Mouse (Mus musculus): ENCODE results near the gene Bco1. TPM values are rescaled to one million over a fixed set of nuclear protein-coding genes. Genes with fewer than 3 reads are reported as not detected.
A peak's percentile ranks its signal among the peaks of the same experiment; 100 is the strongest.

Bco1 gene
- polyA plus RNA-seq, 1 experiment from 2014 or later, result 2.8 TPM

DNA sequence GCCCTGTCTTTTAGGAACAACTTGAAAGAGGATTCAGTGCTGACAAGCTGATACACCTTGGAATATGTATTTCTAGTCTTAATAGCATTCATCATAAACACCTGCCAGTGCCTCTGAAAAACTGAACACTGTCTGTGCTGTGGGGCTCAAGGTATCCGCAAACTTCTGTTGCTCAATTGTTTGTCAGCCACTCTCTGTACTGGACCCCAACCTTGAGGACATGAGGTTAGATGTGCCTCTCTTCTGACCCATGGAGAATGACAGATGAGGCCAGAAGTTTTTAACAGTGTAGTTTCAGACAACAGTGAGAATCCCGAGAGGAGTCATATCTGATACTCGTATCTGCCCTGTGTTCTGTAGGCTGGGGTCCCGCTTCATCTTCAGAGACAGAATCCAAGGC lies 69.9 kb downstream of the Bco1 start:
- no peak for DNase-seq (ENCODE audit: low spot score)
- no peaks in the 10 kb centered on the region for H3K27me3 ChIP-seq (ENCODE audit: insufficient read depth, poor library complexity, severe bottlenecking)
- H3K4me1 ChIP-seq, result peaks cover 29% of the 10 kb centered on the region
- no peak overlapping the region for H3K27ac ChIP-seq
- WGBS, result 89% methylated on average over 4 of the region's 4 CpGs
- no peak overlapping the region for H3K4me3 ChIP-seq
- H3K9me3 ChIP-seq, result no peaks in the 10 kb centered on the region
- H3K36me3 ChIP-seq, result no peaks in the 10 kb centered on the region

DNA sequence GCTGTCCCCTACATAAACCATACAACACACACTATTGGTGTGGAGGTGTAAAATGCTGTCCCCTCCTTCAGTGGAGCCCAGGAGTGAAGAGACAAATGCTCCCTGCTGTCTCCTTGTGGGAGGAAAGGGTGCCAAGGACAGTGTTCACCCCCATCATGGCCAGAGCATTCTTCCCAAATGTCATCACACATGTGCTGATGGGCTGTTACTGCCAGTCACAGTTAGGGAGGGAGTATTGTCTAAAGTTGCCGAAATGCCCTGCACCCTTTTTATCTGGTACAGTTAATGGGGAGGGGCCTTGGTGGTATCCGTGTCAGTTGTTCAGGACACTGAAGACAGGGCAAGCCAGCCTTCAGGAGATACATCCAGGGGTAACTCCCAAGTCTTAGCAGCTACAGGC lies 70.9 kb downstream of the Bco1 start:
- H3K27ac ChIP-seq, result no peak overlapping the region
- no peaks in the 10 kb centered on the region for H3K27me3 ChIP-seq (ENCODE audit: insufficient read depth, poor library complexity, severe bottlenecking)
- H3K4me3 ChIP-seq, result no peak overlapping the region
- no peak for DNase-seq (ENCODE audit: low spot score)
- 74% methylated on average over 2 of the region's 2 CpGs for WGBS
- no peaks in the 10 kb centered on the region for H3K9me3 ChIP-seq
- H3K36me3 ChIP-seq, result no peaks in the 10 kb centered on the region
- peaks cover 29% of the 10 kb centered on the region for H3K4me1 ChIP-seq

DNA sequence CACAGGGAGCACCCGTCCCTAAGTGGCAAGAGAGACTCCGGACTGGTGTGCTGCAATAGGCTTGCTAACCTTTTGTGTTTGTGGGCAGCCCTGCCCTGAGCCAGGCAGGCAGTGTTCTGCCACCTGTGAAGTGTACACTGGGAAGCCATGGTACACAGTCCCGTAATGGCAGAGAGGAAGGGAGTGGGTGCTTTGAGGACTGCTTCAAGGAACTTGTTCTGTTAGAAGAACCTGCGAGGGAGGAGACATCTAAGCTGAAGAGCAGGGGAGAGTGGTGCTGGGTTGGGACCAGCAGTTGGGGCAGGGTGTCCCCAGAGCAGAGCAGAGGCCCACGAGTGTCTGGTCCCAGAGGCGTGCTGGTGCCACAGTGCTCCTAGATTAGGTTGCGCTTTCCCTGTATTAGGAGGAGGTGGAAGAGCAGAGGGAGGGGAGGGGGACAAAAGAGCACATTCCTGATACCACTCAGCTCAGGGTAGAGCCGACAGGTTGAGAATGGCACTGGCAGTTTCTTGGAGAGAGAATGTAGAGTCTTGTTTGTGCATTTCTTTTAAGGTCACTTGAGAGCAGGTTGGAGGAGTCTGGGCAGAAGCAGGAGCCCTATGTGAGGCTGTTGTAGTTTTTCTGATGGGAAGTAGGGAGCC lies 71.7 kb downstream of the Bco1 start:
- no peaks in the 10 kb centered on the region for H3K27me3 ChIP-seq (ENCODE audit: insufficient read depth, poor library complexity, severe bottlenecking)
- H3K4me3 ChIP-seq, result no peak overlapping the region
- H3K9me3 ChIP-seq, result no peaks in the 10 kb centered on the region
- peak overlapping the region; percentile 42; the same call in 1 of the 2 replicates for H3K27ac ChIP-seq
- peaks cover 29% of the 10 kb centered on the region for H3K4me1 ChIP-seq
- WGBS, result 67% methylated on average over 8 of the region's 8 CpGs
- no peak for DNase-seq (ENCODE audit: low spot score)
- no peaks in the 10 kb centered on the region for H3K36me3 ChIP-seq

DNA sequence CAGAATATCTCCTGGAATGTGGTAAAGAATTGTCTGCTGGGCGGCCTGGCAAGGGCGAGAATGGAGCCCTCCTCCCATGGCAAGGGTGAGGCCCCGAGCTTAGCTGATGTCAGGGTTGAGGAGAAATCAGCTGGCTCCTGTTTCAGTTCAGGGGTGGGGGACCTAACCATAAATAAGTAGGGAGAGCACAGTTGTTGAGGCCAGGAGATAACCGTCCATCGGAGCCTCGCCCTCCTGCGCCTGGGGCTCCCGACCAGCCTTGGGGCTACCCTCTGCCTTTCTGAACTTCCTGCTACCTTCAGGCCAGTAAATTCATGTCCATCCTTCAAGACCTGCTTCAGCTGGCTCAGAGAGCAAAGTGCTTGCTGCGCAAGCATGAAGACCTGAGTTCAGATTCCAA lies 72.7 kb downstream of the Bco1 start:
- H3K36me3 ChIP-seq, result no peaks in the 10 kb centered on the region
- H3K4me1 ChIP-seq, result peaks cover 32% of the 10 kb centered on the region
- H3K4me3 ChIP-seq, result no peak overlapping the region
- no peaks in the 10 kb centered on the region for H3K27me3 ChIP-seq (ENCODE audit: insufficient read depth, poor library complexity, severe bottlenecking)
- DNase-seq (ENCODE audit: low spot score), result no peak
- H3K27ac ChIP-seq, result no peak overlapping the region
- H3K9me3 ChIP-seq, result no peaks in the 10 kb centered on the region
- WGBS, result 81% methylated on average over 9 of the region's 9 CpGs

DNA sequence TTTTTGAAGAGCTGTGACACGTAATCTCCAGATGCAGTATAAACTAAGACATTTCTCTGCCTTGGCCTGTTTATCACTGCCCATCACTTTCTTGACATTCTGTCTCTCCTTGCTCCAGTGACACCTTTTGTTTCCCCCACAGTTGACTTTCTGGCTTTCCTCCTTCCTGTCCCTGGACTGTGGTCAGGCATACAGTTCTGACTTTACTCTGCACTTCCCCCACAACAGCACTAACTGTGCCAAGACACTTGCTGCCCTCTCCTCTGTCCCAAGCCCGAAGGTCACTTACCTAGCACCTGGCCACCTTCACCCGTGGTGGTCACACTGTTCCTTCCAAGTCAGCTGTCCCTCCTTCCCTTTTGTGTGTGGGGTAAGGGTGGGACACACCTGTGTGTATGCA lies 76.2 kb downstream of the Bco1 start:
- H3K27ac ChIP-seq, result no peak overlapping the region
- 81% methylated on average over 3 of the region's 3 CpGs for WGBS
- peaks cover 9% of the 10 kb centered on the region; the same call in 1 of the 2 replicates for H3K36me3 ChIP-seq
- peaks cover 33% of the 10 kb centered on the region for H3K4me1 ChIP-seq
- no peak overlapping the region for H3K4me3 ChIP-seq
- no peaks in the 10 kb centered on the region for H3K9me3 ChIP-seq
- no peaks in the 10 kb centered on the region for H3K27me3 ChIP-seq (ENCODE audit: insufficient read depth, poor library complexity, severe bottlenecking)
- DNase-seq (ENCODE audit: low spot score), result no peak

DNA sequence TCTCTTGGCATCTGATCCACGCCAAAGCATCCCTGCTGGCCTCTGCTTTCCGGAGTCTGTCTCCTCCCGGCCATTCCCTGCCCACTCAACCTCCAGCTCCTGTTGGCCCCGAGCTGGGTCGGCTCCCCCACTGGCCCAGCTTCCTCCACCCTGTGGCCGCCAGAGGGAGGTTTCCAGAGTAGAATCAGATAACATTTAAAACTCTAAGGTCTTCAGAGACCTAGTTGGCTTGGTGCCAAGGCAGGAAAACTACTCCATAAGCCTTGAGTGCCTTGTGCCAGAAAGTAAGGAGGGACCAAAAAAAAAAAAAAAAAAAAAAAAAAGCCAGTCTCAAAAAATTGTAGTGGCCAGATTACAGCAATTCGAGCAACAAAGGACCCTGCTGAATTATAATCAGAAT lies 77.2 kb downstream of the Bco1 start:
- Histone ChIP-seq H3K27me3 (ENCODE audit: insufficient read depth, poor library complexity, severe bottlenecking) (no peaks in the 10 kb centered on the region), H3K4me1 (peaks cover 24% of the 10 kb centered on the region), H3K9me3 (no peaks in the 10 kb centered on the region), H3K4me3 (no peak overlapping the region), H3K27ac (no peak overlapping the region), H3K36me3 (peaks cover 9% of the 10 kb centered on the region; the same call in 1 of the 2 replicates)
- WGBS, result 37% methylated on average over 7 of the region's 7 CpGs
- peak; percentile 84 for DNase-seq (ENCODE audit: low spot score)

DNA sequence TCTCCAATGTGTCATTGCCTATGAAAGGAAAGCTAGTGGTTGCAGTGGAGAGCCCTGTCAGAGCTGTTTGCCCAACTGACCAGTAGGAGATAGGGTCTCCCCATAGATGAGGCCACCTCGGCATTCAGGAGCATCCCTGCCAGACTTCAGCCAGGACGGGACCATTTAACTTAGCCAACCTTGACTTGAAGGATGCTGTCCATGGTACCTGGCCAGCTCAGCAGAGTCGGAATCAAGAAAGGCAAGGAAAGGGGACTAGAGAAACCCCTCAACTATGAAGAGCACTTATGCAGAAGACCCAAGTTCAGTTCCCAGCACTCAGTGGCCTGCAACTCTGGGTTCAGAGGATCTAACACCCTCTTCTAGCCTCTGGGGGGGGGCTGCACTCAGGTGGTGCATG lies 78.0 kb downstream of the Bco1 start:
- H3K36me3 ChIP-seq, result peaks cover 9% of the 10 kb centered on the region; the same call in 1 of the 2 replicates
- H3K4me1 ChIP-seq, result peaks cover 16% of the 10 kb centered on the region; the same call in 1 of the 2 replicates
- DNase-seq (ENCODE audit: low spot score), result no peak
- 63% methylated on average over 3 of the region's 3 CpGs for WGBS
- no peak overlapping the region for H3K27ac ChIP-seq
- H3K4me3 ChIP-seq, result no peak overlapping the region
- H3K9me3 ChIP-seq, result no peaks in the 10 kb centered on the region
- H3K27me3 ChIP-seq (ENCODE audit: insufficient read depth, poor library complexity, severe bottlenecking), result no peaks in the 10 kb centered on the region

DNA sequence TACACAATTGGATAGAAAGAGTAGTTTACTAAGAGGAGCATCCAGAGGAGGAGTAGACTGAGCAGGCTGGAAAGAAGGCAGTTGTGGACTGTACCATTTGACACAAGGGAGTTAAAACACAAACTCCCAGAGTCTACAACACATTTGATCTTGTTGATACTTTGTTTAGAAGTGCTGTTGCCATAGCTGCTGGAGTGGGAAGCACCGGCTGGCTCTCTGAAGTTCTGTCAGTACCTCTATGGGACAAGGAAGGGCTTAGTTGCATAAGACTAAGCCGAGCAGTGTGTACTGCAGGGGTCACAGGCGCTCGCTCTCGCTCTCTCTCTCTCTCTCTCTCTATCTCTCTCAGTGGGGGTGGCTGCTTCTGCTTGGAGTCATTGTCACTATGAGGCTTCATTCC lies 78.9 kb downstream of the Bco1 start:
- DNase-seq (ENCODE audit: low spot score), result no peak

DNA sequence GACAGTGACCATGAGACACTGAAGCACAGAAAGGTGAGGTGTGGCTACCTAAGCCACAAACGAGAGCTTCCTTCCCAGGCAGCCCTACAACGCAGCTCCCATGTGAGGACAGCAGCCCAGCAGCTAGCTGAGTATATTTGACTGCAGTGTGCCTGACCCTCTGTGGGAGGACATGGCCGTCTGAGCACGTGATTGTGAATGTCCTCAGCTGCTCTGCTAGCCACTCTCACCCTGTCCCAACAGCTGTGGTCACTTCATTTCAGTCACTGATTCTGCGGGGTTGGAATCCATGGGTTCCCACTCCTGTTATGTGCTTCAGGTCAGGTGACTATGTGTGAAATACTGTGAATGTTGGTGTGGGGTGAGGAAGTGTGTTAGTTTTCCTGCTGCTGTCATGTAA lies 80.7 kb downstream of the Bco1 start:
- Histone ChIP-seq H3K4me1 (peaks cover 7% of the 10 kb centered on the region; the same call in 1 of the 2 replicates), H3K27me3 (ENCODE audit: insufficient read depth, poor library complexity, severe bottlenecking) (no peaks in the 10 kb centered on the region), H3K27ac (no peak overlapping the region), H3K4me3 (no peak overlapping the region), H3K36me3 (peaks cover 9% of the 10 kb centered on the region; the same call in 1 of the 2 replicates), H3K9me3 (no peaks in the 10 kb centered on the region)
- 76% methylated on average over 5 of the region's 5 CpGs for WGBS
- no peak for DNase-seq (ENCODE audit: low spot score)

More for the DNA sequence above, 78.9 kb downstream of the Bco1 start:
- H3K27ac ChIP-seq, result no peak overlapping the region
- H3K27me3 ChIP-seq (ENCODE audit: insufficient read depth, poor library complexity, severe bottlenecking), result no peaks in the 10 kb centered on the region
- peaks cover 9% of the 10 kb centered on the region; the same call in 1 of the 2 replicates for H3K36me3 ChIP-seq
- H3K4me3 ChIP-seq, result no peak overlapping the region
- H3K4me1 ChIP-seq, result peaks cover 13% of the 10 kb centered on the region; the same call in 1 of the 2 replicates
- 92% methylated on average over 5 of the region's 5 CpGs for WGBS
- H3K9me3 ChIP-seq, result no peaks in the 10 kb centered on the region

DNA sequence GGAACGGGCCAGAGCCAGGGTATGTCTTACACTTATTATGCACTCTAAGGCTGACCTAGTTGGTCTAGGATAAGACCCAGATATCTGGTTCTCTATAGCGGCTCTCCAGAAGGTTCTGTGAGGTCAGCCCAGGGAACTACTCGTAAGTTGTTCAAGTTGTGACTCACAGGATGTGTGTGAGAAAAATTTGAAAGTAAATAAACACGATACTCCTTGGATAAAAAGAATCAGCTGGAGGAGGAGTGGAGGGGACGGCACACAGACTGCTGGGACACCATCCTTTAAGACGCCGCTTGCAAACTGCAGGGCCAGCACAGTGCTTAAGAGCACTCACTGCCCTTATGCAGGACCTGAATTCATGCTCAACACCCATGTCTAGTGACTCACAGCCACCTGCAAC lies 81.6 kb downstream of the Bco1 start:
- Histone ChIP-seq H3K4me3 (no peak overlapping the region), H3K9me3 (no peaks in the 10 kb centered on the region), H3K27me3 (ENCODE audit: insufficient read depth, poor library complexity, severe bottlenecking) (no peaks in the 10 kb centered on the region), H3K36me3 (peaks cover 9% of the 10 kb centered on the region; the same call in 1 of the 2 replicates), H3K4me1 (peaks cover 7% of the 10 kb centered on the region; the same call in 1 of the 2 replicates), H3K27ac (no peak overlapping the region)
- WGBS, result 82% methylated on average over 7 of the region's 7 CpGs
- no peak for DNase-seq (ENCODE audit: low spot score)

DNA sequence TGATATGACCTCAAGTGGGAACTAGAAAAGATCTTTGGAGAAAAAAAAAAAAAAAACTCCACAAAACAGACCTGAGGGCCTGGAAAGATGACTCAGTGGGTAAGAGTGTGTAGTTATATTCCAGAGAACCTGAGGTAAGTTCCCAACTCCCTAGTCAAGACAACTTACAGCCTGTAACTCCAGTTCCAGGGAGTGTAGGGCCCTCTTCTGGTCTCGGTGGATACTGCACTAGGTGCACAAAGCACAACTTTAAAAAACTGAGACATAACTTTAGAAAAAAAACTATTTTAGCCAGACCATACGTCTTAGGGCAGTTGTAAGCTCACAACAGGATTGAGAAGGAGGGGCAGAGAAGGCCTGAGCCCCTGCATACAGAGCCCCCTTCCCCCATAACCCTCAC lies 82.4 kb downstream of the Bco1 start:
- Histone ChIP-seq H3K9me3 (no peaks in the 10 kb centered on the region), H3K27me3 (ENCODE audit: insufficient read depth, poor library complexity, severe bottlenecking) (no peaks in the 10 kb centered on the region), H3K4me3 (no peak overlapping the region), H3K4me1 (0 out of 2 replicates have a peak, but pooled peaks cover 4% of the 10 kb centered on the region), H3K27ac (no peak overlapping the region), H3K36me3 (peaks cover 9% of the 10 kb centered on the region; the same call in 1 of the 2 replicates)
- 68% methylated on average over 2 of the region's 2 CpGs for WGBS
- no peak for DNase-seq (ENCODE audit: low spot score)

DNA sequence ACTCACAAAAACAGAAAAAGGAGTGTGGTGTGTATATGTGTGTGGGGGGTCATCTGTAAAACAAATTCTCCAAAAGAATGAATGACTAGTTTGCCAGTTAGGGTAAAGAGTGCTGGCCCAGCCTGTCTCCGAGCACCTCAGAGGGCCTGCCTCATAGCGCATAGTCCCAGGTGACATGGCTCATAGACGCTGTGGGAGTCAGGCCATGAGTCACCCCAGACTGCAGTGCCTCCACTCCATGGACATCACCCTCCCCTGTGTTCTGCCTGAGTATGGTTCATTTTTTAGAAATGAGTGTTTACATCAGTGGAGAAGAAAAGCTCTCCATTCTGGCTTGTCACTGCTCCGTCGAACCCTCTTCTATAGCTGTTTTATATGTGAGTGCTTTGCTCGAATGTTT lies 83.0 kb downstream of the Bco1 start:
- no peaks in the 10 kb centered on the region for H3K27me3 ChIP-seq (ENCODE audit: insufficient read depth, poor library complexity, severe bottlenecking)
- H3K36me3 ChIP-seq, result peaks cover 12% of the 10 kb centered on the region
- H3K9me3 ChIP-seq, result no peaks in the 10 kb centered on the region
- no peak overlapping the region for H3K27ac ChIP-seq
- 91% methylated on average over 6 of the region's 6 CpGs for WGBS
- 0 out of 2 replicates have a peak, but pooled peaks cover 4% of the 10 kb centered on the region for H3K4me1 ChIP-seq
- DNase-seq (ENCODE audit: low spot score), result no peak
- H3K4me3 ChIP-seq, result no peak overlapping the region

DNA sequence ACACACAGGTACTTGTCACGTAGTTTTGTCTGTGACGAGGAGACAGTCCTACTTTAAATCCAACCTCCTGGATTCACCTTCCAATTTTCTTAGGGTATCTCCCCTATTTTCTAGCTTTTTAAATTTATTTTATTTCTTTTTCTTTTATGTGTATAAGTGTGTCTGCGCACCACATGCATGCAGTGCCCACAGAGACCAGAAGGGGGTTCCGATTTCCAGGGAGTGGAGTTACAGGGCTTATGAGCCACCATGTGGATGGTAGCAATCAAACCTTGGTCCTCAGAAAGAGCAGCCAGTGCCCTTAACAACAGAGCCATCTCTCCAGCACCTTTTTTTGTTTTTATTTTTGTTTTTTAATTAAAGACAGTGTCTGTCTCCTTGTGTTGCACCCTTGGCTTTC lies 87.1 kb downstream of the Bco1 start:
- no peaks in the 10 kb centered on the region for H3K27me3 ChIP-seq (ENCODE audit: insufficient read depth, poor library complexity, severe bottlenecking)
- no peak overlapping the region for H3K27ac ChIP-seq
- H3K4me3 ChIP-seq, result no peak overlapping the region
- 96% methylated on average over 4 of the region's 4 CpGs for WGBS
- DNase-seq (ENCODE audit: low spot score), result no peak
- peaks cover 28% of the 10 kb centered on the region for H3K36me3 ChIP-seq
- no peaks in the 10 kb centered on the region for H3K9me3 ChIP-seq
- H3K4me1 ChIP-seq, result no peaks in the 10 kb centered on the region
